Mouse (Mus musculus) small intestine, adult 2 months (tissue): ENCODE data around the gene A730071L15Rik. TPM values are rescaled to one million over a fixed set of nuclear protein-coding genes. Genes with fewer than 3 reads are reported as not detected.

ENCODE experiments used
- H3K27ac ChIP-seq: fragments of 200-500 bp; 2 replicates; pipeline ENCODE4 v1.5.1; 2012; ENCODE audit warnings: low read depth, low read length, control low read depth, inconsistent platforms; ENCODE audit not compliant: insufficient read depth
- H3K27me3 ChIP-seq: fragments of 200-500 bp; 2 replicates; pipeline ENCODE4 v1.6.1; 2012; ENCODE audit warnings: mild to moderate bottlenecking, moderate library complexity, low read length, inconsistent platforms; ENCODE audit not compliant: control insufficient read depth, insufficient read depth
- H3K36me3 ChIP-seq: fragments of 200-500 bp; 2 replicates; pipeline ENCODE4 v1.6.1; 2012; ENCODE audit warnings: mild to moderate bottlenecking, low read length, control low read depth, inconsistent platforms; ENCODE audit not compliant: control insufficient read depth, insufficient read depth
- H3K4me1 ChIP-seq: fragments of 200-500 bp; 2 replicates; pipeline ENCODE4 v1.6.1; 2012; ENCODE audit warnings: low read length, inconsistent platforms, mixed read lengths; ENCODE audit not compliant: control insufficient read depth, insufficient read depth, insufficient read length
- H3K4me3 ChIP-seq: fragments of 200-500 bp; 2 replicates; pipeline ENCODE4 v1.5.1; 2012; ENCODE audit warnings: low read depth, mild to moderate bottlenecking, control low read depth, inconsistent platforms, low read length, moderate library complexity
- CTCF ChIP-seq: fragments of 200-500 bp; IDR thresholded peaks from 2 replicates; pipeline ENCODE4 v1.5.1; 2012; ENCODE audit warnings: low read depth, mild to moderate bottlenecking, control low read depth, inconsistent platforms, low read length, moderate library complexity, mixed read lengths; ENCODE audit not compliant: insufficient replicate concordance, insufficient read length; ENCODE audit errors: extremely low read depth
- POLR2A ChIP-seq: fragments of 200-500 bp; IDR thresholded peaks from 2 replicates; pipeline ENCODE4 v1.6.1; 2012; ENCODE audit warnings: low read depth, mild to moderate bottlenecking, control low read depth, inconsistent platforms, low read length, moderate library complexity
- WGBS: fragments of 180-500 bp; shearing (Covaris S2); methylation state at CpG from one replicate; pipeline ENCODE4 v1.1.7; 2018; 5-methylcytosine and 5-hydroxymethylcytosine counted together
- polyA plus RNA-seq: library from polyadenylated mRNA; depleted of rRNA; stranded (reverse); fragments of >200 nt; gene quantifications from 2 replicates; pipeline ENCODE4 v1.2.3, GENCODE M21; 2012; rRNA removed

The A730071L15Rik gene
- polyA plus RNA-seq = not detected in 2 replicates

DNA sequence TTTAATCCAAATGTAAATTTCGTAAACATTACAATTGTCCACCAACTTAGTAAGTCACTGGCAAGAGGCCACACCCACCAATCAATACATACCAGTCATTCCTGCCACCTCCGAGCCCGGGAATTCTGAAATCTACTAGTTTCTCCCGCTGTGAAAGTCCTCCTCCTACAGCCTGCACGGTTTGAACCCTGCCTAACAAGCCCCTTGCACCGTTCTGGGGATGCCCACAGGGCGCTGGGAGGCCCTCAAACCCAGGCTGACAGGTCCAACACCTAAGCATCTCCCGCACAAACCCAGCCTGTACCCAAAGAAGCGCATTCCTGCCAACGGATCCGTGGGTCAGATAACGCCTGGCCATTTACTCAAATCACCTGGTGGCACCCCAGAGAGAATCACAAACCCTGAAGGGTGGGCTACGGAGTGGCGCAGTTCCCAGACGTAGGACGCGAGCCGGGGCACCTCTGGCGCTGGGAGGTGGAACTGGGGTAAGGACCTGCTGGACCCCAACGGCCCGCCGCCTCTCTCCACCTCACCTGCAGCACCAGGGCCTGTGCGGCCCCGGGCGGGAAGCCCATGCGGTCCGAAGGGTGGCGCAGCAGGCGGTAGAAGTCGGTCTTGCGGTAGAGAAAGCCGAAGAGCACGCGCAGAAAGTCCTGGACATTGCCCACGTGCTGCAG is at the start of gene A730071L15Rik:
Gene A730071L15Rik (plus strand): TSS at position 620 of the 677 bp plus-strand sequence.
- Histone ChIP-seq H3K4me3 (peak within 1 kb of the TSS; percentile 86), H3K27ac (peak within 1 kb of the TSS; percentile 92), H3K27me3 (no peaks in the 10 kb centered on the region), H3K36me3 (no peaks in the 10 kb centered on the region), H3K4me1 (peaks cover 10% of the 10 kb centered on the region; the same call in 1 of the 2 replicates)
- TF ChIP-seq CTCF (0 out of 2 replicates have a peak, but pooled peaks have one; percentile 5), POLR2A (no peak)
- WGBS = under 1% methylated on average over 35 of the region's 35 CpGs

DNA sequence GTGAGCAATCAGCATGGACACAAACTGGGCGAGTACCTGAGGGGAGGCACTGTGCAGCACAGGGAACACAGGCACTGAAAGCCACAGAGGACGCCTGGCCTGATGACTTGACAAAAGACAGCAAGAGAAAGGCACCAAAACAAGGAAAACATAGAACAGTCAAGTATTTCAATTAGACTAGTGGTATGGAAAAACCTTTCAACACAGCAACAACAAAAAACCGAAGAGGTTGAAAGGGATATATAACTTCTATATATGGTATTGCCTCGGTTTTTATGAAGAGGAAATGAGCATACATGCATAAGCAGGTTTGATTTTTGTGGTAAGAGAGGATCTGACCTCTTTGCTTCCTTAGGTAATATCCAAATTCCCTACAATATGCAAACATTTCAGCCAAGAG is 47.0 kb upstream of the A730071L15Rik start:
- WGBS = 76% methylated on average over 4 of the region's 4 CpGs
- peaks cover 14% of the 10 kb centered on the region for H3K36me3 ChIP-seq
- no peaks in the 10 kb centered on the region for H3K27me3 ChIP-seq
- H3K4me3 ChIP-seq = no peak overlapping the region
- H3K4me1 ChIP-seq = peaks cover 7% of the 10 kb centered on the region
- H3K27ac ChIP-seq = no peak overlapping the region
- TF ChIP-seq POLR2A (no peak), CTCF (no peak)

DNA sequence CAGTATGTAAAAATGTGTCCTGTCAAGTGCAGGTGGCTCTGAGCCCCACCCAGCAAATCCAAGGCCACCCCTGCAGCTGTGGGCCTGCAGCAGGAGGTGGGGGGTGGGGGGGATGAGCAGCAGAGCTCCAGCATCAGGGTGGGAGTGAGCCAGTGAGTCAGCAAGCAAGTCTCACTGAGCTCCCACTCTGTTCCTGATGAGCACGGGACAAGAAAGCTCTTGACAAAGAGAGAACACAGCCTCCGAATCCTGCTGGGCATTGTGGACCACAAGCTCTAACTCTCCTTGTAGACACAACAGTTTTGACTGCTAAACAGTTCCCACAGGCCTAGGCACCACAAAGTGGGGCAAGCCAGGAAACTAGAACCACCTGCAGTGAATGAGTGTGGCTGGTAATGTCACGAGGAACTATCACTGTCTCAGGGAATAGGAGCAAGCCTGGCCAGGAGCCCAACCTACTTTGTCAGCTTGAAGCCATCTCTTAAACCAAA is 45.6 kb upstream of the A730071L15Rik start:
- peaks cover 8% of the 10 kb centered on the region; the same call in 1 of the 2 replicates for H3K36me3 ChIP-seq
- H3K27ac ChIP-seq = no peak overlapping the region
- no peak overlapping the region for H3K4me3 ChIP-seq
- H3K4me1 ChIP-seq = peaks cover 7% of the 10 kb centered on the region
- 24% methylated on average over 3 of the region's 3 CpGs for WGBS
- no peak for TF ChIP-seq POLR2A
- no peak for TF ChIP-seq CTCF
- H3K27me3 ChIP-seq = no peaks in the 10 kb centered on the region

DNA sequence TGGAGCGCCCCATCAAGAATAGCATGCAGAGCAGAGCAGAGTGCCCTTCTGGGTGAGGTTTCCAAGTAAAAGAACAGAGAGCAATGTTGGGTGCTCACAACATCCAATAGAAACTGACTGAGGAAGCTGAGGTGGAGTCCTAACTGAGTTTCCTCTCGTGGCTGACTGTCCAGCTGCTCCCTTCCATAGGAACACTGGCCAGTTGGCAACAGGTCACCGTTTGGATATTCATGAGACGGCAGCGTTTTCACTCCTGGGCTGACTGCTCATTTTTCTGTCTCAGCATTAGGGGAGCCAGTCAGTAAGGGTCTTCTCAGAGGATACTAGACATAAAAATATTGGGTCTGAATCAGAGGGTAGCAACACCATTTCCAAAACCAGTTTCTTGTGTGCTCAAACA is 43.2 kb upstream of the A730071L15Rik start:
- WGBS = 80% methylated on average over 5 of the region's 5 CpGs
- Histone ChIP-seq H3K27ac (no peak overlapping the region), H3K4me3 (no peak overlapping the region), H3K36me3 (no peaks in the 10 kb centered on the region), H3K4me1 (peaks cover 9% of the 10 kb centered on the region), H3K27me3 (no peaks in the 10 kb centered on the region)
- TF ChIP-seq CTCF = no peak
- no peak for TF ChIP-seq POLR2A

DNA sequence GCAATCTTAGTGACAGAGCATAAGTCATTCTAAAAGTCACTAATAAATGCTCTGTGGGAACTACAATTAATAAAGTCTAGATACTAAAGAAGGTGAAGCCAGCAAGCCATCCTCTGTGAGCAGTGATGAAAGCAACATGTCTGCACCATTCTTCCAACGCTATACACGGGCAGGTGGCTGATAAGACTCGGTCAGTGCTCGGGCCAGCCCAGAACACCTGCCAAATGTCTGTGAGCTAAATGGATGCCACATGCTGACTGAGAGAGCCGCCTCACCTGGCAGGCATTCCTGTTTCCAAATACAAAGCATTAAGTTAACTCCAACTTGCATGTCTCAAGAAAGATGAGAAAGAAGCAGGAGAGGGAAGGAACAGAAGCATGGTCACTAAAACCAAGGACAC is 42.7 kb upstream of the A730071L15Rik start:
- Histone ChIP-seq H3K36me3 (no peaks in the 10 kb centered on the region), H3K4me3 (no peak overlapping the region), H3K27me3 (no peaks in the 10 kb centered on the region), H3K27ac (no peak overlapping the region), H3K4me1 (peaks cover 9% of the 10 kb centered on the region)
- 31% methylated on average over 5 of the region's 5 CpGs for WGBS
- no peak for TF ChIP-seq CTCF
- no peak for TF ChIP-seq POLR2A

DNA sequence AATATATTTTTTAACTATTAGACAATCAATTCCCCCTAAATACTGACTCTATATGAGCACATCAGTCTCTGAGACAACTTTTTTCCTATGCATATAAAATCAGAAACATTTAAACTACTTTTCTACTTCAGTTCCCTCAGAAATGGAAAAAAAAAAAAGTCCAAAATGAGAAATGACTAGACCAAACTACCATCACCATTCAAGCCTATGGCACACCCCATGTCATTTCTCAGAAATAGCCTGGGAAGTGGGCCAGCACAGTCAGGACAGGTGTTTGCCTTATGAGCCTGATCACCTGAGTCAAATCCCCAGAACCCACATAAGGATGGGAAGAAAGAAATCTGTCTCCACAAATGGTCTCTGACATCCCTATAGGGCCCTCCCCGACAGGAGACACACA is 41.3 kb upstream of the A730071L15Rik start:
- Histone ChIP-seq H3K36me3 (no peaks in the 10 kb centered on the region), H3K27ac (no peak overlapping the region), H3K4me1 (peaks cover 6% of the 10 kb centered on the region), H3K4me3 (no peak overlapping the region), H3K27me3 (no peaks in the 10 kb centered on the region)
- 82% methylated on average over 1 of the region's 1 CpGs for WGBS
- TF ChIP-seq CTCF (no peak), POLR2A (no peak)

DNA sequence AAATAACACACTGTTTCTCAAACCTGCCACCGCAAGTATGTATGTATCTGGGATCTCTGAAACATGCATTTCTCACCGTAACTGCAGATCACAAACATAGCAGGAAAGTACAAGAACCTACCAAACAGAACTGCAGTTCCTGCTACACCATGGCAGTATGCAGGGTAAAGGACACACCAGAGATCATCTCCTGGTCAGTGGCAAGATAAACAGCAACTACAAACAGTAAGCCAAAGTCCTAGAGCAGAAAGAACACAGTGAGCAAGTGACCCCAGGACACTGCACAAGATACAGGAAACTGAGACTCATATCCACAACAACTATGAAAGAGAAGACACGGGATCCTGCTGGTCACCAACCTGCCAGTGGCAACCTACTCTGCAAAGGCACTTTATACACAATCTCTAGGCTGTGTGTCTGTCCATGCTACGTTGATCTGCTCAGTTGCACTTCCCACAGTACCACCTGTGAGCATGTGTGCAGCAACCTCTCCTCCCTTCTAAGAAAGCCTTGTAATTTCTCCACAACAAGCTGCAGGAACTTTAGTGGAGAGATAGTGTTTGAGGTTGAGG is 40.0 kb upstream of the A730071L15Rik start:
- Histone ChIP-seq H3K36me3 (no peaks in the 10 kb centered on the region), H3K4me3 (no peak overlapping the region), H3K27me3 (no peaks in the 10 kb centered on the region), H3K4me1 (peaks cover 2% of the 10 kb centered on the region; the same call in 1 of the 2 replicates), H3K27ac (no peak overlapping the region)
- 78% methylated on average over 4 of the region's 4 CpGs for WGBS
- TF ChIP-seq CTCF = no peak
- TF ChIP-seq POLR2A = no peak

DNA sequence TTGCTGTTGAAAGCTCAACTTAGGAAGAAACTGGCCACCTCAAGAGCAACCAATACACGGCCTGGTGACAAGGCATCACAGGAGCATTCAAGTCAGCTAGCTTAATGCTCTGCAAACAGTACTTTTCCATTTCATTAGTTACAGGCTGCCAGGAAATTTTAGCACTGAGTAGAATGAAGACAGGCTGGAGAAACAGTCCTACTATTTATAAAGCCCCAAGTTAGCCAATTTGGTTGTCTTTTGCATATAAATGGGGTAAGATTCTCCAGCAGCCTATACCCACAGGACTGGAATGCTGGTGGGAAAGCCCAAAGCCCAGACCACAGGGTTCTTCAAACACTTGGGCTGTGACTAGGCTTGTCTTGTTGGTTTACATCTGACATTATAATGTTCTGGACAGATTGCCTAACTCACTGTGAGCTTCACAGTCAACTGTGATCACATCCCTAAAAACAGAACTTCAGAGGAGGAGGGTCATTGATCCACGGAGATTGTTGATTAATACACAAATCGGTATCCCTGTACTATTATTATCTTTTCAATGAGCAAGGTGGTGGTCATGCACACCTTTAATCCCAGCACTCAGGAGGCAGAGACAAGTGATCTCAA is 39.1 kb upstream of the A730071L15Rik start:
- WGBS = 75% methylated on average over 3 of the region's 3 CpGs
- TF ChIP-seq CTCF (no peak), POLR2A (no peak)
- H3K36me3 ChIP-seq = no peaks in the 10 kb centered on the region; the same call in 1 of the 2 replicates

More for the DNA sequence above, 39.1 kb upstream of the A730071L15Rik start:
- no peaks in the 10 kb centered on the region for H3K27me3 ChIP-seq
- peaks cover 2% of the 10 kb centered on the region; the same call in 1 of the 2 replicates for H3K4me1 ChIP-seq
- no peak overlapping the region for H3K27ac ChIP-seq
- no peak overlapping the region for H3K4me3 ChIP-seq
